ENCODE assay signal across 7 mouse cellular contexts in the genomic region with DNA sequence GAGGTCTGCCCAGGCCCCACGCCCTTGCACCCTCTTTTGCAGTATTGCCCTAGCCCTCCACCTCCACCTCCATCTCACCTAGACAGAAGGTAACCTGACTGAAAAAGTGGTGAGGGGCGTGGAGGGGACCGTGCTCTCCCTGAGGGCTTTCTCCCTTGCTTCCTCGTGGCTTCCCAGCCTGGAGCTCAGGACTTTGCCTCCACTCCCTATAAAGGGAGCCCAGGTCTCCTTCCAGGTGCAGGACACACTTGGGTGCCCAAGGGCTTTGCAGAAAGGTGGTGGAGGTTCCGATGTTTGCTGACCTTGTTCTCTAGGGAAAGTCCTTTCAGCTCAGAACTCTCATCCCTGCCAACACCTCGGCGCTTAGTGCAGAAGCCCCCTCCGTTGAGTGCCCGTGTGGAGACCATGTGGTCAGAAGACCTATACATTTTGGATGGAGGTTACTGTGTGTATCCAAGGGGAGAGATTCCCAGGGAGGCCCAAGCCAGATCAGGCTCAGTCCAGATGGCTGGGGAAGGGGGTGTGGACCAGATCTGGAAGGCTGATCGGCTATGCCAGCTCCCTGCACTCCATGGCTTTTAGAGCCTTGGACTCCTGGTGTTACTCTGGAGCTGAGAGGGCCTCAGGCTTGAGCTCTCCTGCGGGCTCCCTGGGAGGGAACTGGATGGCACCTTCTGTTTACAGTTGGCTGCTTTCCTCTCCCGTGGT. TPM values are rescaled to one million over a fixed set of nuclear protein-coding genes. Genes with fewer than 3 reads are reported as not detected.
DNase-seq lines count a peak whose midpoint lies in the region; ATAC-seq and TF ChIP-seq lines count a peak whose summit lies in the region.

No protein-coding gene starts in this region.

- peaks cover 45% of the 10 kb centered on the region; the same call in 1 of the 2 replicates for H3K4me1 ChIP-seq in spleen, adult 2 months (ENCODE audit: control insufficient read depth, insufficient read depth, insufficient read length)
- peaks cover 94% of the 10 kb centered on the region for H3K4me1 ChIP-seq in forebrain, embryonic 13.5 days
- peaks cover 50% of the 10 kb centered on the region for H3K4me1 ChIP-seq in small intestine, adult 2 months (ENCODE audit: control insufficient read depth, insufficient read depth, insufficient read length, low read length)

- H3K9ac ChIP-seq in forebrain, embryonic 13.5 days = peak overlapping the region; percentile 71

- WGBS in spleen, adult 2 months = 47% methylated on average over 12 of the region's 12 CpGs
- WGBS in forebrain, embryonic 13.5 days = 7% methylated on average over 12 of the region's 12 CpGs
- 17% methylated on average over 12 of the region's 12 CpGs for WGBS in small intestine, adult 2 months

- H3K4me3 ChIP-seq in spleen, adult 2 months (ENCODE audit: extremely low read depth, insufficient read depth, insufficient read length) = peak overlapping the region; percentile 57; the same call in 1 of the 2 replicates
- peak overlapping the region; percentile 50 for H3K4me3 ChIP-seq in forebrain, embryonic 13.5 days
- H3K4me3 ChIP-seq in small intestine, adult 2 months (ENCODE audit: low read depth, low read length) = peak overlapping the region; percentile 66

- peak overlapping the region; percentile 74 for H3K4me2 ChIP-seq in forebrain, embryonic 13.5 days

- no peaks in the 10 kb centered on the region for H3K36me3 ChIP-seq in spleen, adult 2 months (ENCODE audit: control insufficient read depth, insufficient read depth, low read length)
- H3K36me3 ChIP-seq in forebrain, embryonic 13.5 days (ENCODE audit: poor library complexity, severe bottlenecking) = no peaks in the 10 kb centered on the region
- H3K36me3 ChIP-seq in small intestine, adult 2 months (ENCODE audit: control insufficient read depth, insufficient read depth, low read length) = no peaks in the 10 kb centered on the region

- H3K27ac ChIP-seq in spleen, adult 2 months (ENCODE audit: insufficient read depth, low read length) = no peak overlapping the region
- no peak overlapping the region for H3K27ac ChIP-seq in forebrain, embryonic 13.5 days
- no peak overlapping the region for H3K27ac ChIP-seq in small intestine, adult 2 months (ENCODE audit: insufficient read depth, low read depth, low read length)

- no peak for DNase-seq in spleen, adult 2 months (ENCODE audit: low read depth in 1 of 2, low spot score in 2 of 2)
- no peak for DNase-seq in spleen, postnatal 10 days (ENCODE audit: low spot score in 2 of 2)
- peak; percentile 44 to 74 for DNase-seq in kidney, postnatal 25 days
- no peak for DNase-seq in Muller cell, postnatal 12 days (ENCODE audit: inconsistent ontology term)
- no peak for DNase-seq in embryo, embryonic 10 days (ENCODE audit: low spot score)

- no peak for TF ChIP-seq POLR2A in spleen, adult 2 months (IDR thresholded peaks at IDR 0.05; ENCODE audit: low read depth, low read length)
- TF ChIP-seq POLR2A in small intestine, adult 2 months (IDR thresholded peaks at IDR 0.05; ENCODE audit: low read depth, low read length) = no peak

- no peaks in the 10 kb centered on the region for H3K27me3 ChIP-seq in spleen, adult 2 months (ENCODE audit: control insufficient read depth, insufficient read depth, low read length)
- H3K27me3 ChIP-seq in forebrain, embryonic 13.5 days = no peaks in the 10 kb centered on the region; the same call in 1 of the 2 replicates
- no peaks in the 10 kb centered on the region for H3K27me3 ChIP-seq in small intestine, adult 2 months (ENCODE audit: control insufficient read depth, insufficient read depth, low read length)

- no peak for TF ChIP-seq CTCF in spleen, adult 2 months (IDR thresholded peaks at IDR 0.05; ENCODE audit: extremely low read depth, insufficient read depth, insufficient read length, insufficient replicate concordance)
- no peak for TF ChIP-seq CTCF in small intestine, adult 2 months (IDR thresholded peaks at IDR 0.05; ENCODE audit: extremely low read depth, insufficient read length, insufficient replicate concordance, low read depth, low read length)

- ATAC-seq in forebrain, embryonic 13.5 days = no peak

- no peaks in the 10 kb centered on the region for H3K9me3 ChIP-seq in forebrain, embryonic 13.5 days (replicated peaks)

RNA-seq across cellular contexts. Expression of a gene that starts 0.7 kb away (rescaled TPM):
- polyA plus RNA-seq in spleen, adult 2 months (2012; rRNA removed) = 37.0 and 48.8 TPM in 2 replicates
- polyA plus RNA-seq in forebrain, embryonic 13.5 days (2015; fragmentation: Nextera tagmentation; extraction: Ambion mirVana) = 8.7 and 10.2 TPM in 2 replicates
- 25.3 and 56.3 TPM in 2 replicates for polyA plus RNA-seq in small intestine, adult 2 months (2012; rRNA removed)

RNA-seq across cellular contexts. Expression of a gene that starts 20.7 kb away (rescaled TPM):
- polyA plus RNA-seq in spleen, adult 2 months (2012; rRNA removed) = 1.6 and 2.0 TPM in 2 replicates
- 23.0 and 26.9 TPM in 2 replicates for polyA plus RNA-seq in forebrain, embryonic 13.5 days (2015; fragmentation: Nextera tagmentation; extraction: Ambion mirVana)
- polyA plus RNA-seq in small intestine, adult 2 months (2012; rRNA removed) = 0.37 and 0.65 TPM in 2 replicates

RNA-seq across cellular contexts. Expression of a gene that starts 54.5 kb away (rescaled TPM):
- 0.56 and 0.67 TPM in 2 replicates for polyA plus RNA-seq in spleen, adult 2 months (2012; rRNA removed)
- polyA plus RNA-seq in forebrain, embryonic 13.5 days (2015; fragmentation: Nextera tagmentation; extraction: Ambion mirVana) = 0.21 TPM in 1 of 2 replicates, not detected in the other
- 3.6 and 5.8 TPM in 2 replicates for polyA plus RNA-seq in small intestine, adult 2 months (2012; rRNA removed)

Comparison
In these comparisons a context has a peak if more than half of its experiments do, and no peak if none do; other contexts are left out.
1. DNase-seq: peak in kidney, postnatal 25 days (2 of 2); none in spleen, adult 2 months (0 of 2), spleen, postnatal 10 days (0 of 2), Muller cell, postnatal 12 days (single experiment) and embryo, embryonic 10 days (single experiment).
2. Peak in every context shown above with its lines, with median percentiles within 50 percentile points of each other: H3K4me3 ChIP-seq.